Mouse (Mus musculus) limb, embryonic 14.5 days (tissue): ENCODE data around the gene Armt1. TPM values are rescaled to one million over a fixed set of nuclear protein-coding genes. Genes with fewer than 3 reads are reported as not detected.

Experiments
- ATAC-seq: fragments of 200-750 bp; cut with Nextera tagmentation; 2 replicates; pipeline ENCODE4 v1.8.0; 2017; ENCODE audit warnings: low read depth, moderate number of reproducible peaks, moderate TSS enrichment; ENCODE audit not compliant: low FRiP score
- DNase-seq: peaks from one replicate; pipeline ENCODE4 v3.0.0-alpha.2; 2015; ENCODE audit warnings: low spot score
- H3K27ac ChIP-seq: fragments of 300-500 bp; sonication (generic); replicated peaks from 2 replicates; pipeline ENCODE4 v1.5.1; 2014; ENCODE audit warnings: low read depth, mild to moderate bottlenecking, low read length, moderate library complexity, mixed read lengths
- H3K27me3 ChIP-seq: fragments of 300-500 bp; sonication (generic); 2 replicates; pipeline ENCODE4 v1.6.1; 2014; ENCODE audit warnings: low read length, mixed read lengths; ENCODE audit not compliant: control insufficient read depth, insufficient read depth
- H3K36me3 ChIP-seq: fragments of 300-500 bp; sonication (generic); 2 replicates; pipeline ENCODE4 v1.6.1; 2014; ENCODE audit warnings: mild to moderate bottlenecking, low read length, moderate library complexity, mixed read lengths; ENCODE audit not compliant: control insufficient read depth, insufficient read depth
- H3K4me1 ChIP-seq: fragments of 300-500 bp; sonication (generic); 2 replicates; pipeline ENCODE4 v1.6.1; 2014; ENCODE audit warnings: antibody characterized with exemption, low read length, mixed read lengths; ENCODE audit not compliant: control insufficient read depth, insufficient read depth
- H3K4me2 ChIP-seq: fragments of 300-500 bp; sonication (generic); replicated peaks from 2 replicates; pipeline ENCODE4 v1.6.1; 2014; ENCODE audit warnings: low read depth, mild to moderate bottlenecking, low read length, moderate library complexity; ENCODE audit not compliant: severe bottlenecking
- H3K4me3 ChIP-seq: fragments of 300-500 bp; sonication (generic); replicated peaks from 2 replicates; pipeline ENCODE4 v1.5.1; 2014; ENCODE audit warnings: low read length
- H3K9ac ChIP-seq: fragments of 300-500 bp; sonication (generic); 2 replicates; pipeline ENCODE4 v1.6.1; 2014; ENCODE audit warnings: mild to moderate bottlenecking, low read depth, low read length, moderate library complexity; ENCODE audit not compliant: severe bottlenecking
- H3K9me3 ChIP-seq: fragments of 300-500 bp; sonication (generic); 2 replicates; pipeline ENCODE4 v1.6.1; 2016; ENCODE audit warnings: low read length; ENCODE audit not compliant: control insufficient read depth
- POLR2A ChIP-seq: fragments of 200-500 bp; IDR thresholded peaks from 2 replicates; pipeline ENCODE4 v1.8.0; 2012; ENCODE audit warnings: inconsistent platforms, mild to moderate bottlenecking, moderate library complexity, borderline replicate concordance; ENCODE audit not compliant: insufficient read depth, insufficient read length; ENCODE audit errors: extremely low read depth
- WGBS: fragments of 180-500 bp; shearing (Covaris S2); extraction: QIAGEN DNeasy Blood & Tissue Kit; methylation state at CpG from one replicate; pipeline ENCODE4 v1.1.7; 2014; 5-methylcytosine and 5-hydroxymethylcytosine counted together
- polyA plus RNA-seq, 2 experiments: library from polyadenylated mRNA; depleted of rRNA in 1 of 2; stranded (reverse) in 1 of 2; unstranded in 1 of 2; fragments of >200 nt; fragmentation: Nextera tagmentation in 1 of 2; extraction: Ambion mirVana in 1 of 2; gene quantifications; 2 replicates each; pipeline versions ENCODE4 v1.2.1 to v1.2.3; 2012 to 2014

Armt1 gene
- polyA plus RNA-seq, 2 experiments = 17.3 to 22.0 TPM

- no peak overlapping the region for H3K9ac ChIP-seq
- H3K4me3 ChIP-seq = no peak overlapping the region
- DNase-seq (no peak), ATAC-seq (no peak)
- 80% methylated on average over 3 of the region's 3 CpGs for WGBS
- H3K27me3 ChIP-seq = no peaks in the 10 kb centered on the region
- no peak overlapping the region for H3K27ac ChIP-seq
- H3K4me1 ChIP-seq = peaks cover 10% of the 10 kb centered on the region
- H3K4me2 ChIP-seq = no peak overlapping the region
- H3K9me3 ChIP-seq = no peaks in the 10 kb centered on the region
- peaks cover 48% of the 10 kb centered on the region for H3K36me3 ChIP-seq
- no peak for TF ChIP-seq POLR2A
Observed at GRCm38 (mm10) chr10:4435416-4435815, 3.1 kb downstream of the Armt1 start.

DNA sequence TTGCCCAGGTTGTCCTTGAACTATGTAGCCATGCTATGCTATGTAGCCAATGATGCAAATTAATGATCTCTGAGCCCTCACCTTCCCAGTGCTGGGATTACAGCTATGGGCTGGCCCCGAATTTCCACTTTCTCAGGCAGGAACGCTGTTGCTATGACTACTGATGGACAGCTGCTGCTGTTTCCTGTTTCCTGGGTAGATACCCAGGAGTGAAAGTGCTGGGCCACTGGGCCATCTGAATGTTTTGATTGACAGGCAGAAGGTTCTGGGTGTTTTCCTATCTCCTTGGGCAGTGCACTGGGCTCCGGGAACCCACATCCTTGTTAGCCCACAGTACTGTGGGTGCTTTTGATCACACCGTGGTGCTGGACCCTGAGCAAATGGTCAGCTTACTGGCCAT, 24.1 kb downstream of the Armt1 start:
- H3K9ac ChIP-seq = no peak overlapping the region
- ATAC-seq (no peak), DNase-seq (no peak)
- peaks cover 38% of the 10 kb centered on the region for H3K36me3 ChIP-seq
- H3K27ac ChIP-seq = no peak overlapping the region
- H3K4me1 ChIP-seq = no peaks in the 10 kb centered on the region
- 76% methylated on average over 4 of the region's 4 CpGs for WGBS
- no peaks in the 10 kb centered on the region for H3K27me3 ChIP-seq
- no peaks in the 10 kb centered on the region for H3K9me3 ChIP-seq
- TF ChIP-seq POLR2A = no peak
- no peak overlapping the region for H3K4me3 ChIP-seq
- H3K4me2 ChIP-seq = no peak overlapping the region

DNA sequence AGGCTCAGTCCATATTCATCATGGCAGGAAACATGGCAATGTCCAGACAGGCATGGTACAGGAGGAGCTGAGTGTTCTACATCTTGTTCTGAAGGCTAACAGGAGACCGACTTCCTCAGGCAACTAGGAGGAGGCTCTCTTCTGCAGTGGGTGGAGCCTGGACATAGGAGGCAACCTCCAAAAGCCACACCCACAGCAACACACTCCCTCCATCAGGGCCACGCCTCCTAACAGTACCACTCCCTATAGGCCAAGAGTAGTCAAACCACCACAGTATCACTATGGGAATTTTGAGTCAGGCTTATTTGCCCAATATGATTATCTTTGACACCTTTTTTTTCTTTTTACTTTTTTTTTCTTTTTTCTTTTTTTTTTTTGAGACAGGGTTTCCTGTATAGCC, 27.9 kb downstream of the Armt1 start:
- no peak overlapping the region for H3K4me3 ChIP-seq
- WGBS = 100% methylated on average over 2 of the region's 2 CpGs
- H3K4me2 ChIP-seq = no peak overlapping the region
- ATAC-seq (no peak), DNase-seq (no peak)
- no peak overlapping the region for H3K27ac ChIP-seq
- peaks cover 6% of the 10 kb centered on the region for H3K36me3 ChIP-seq
- no peak for TF ChIP-seq POLR2A
- H3K9ac ChIP-seq = no peak overlapping the region
- H3K27me3 ChIP-seq = no peaks in the 10 kb centered on the region
- no peaks in the 10 kb centered on the region for H3K9me3 ChIP-seq
- no peaks in the 10 kb centered on the region for H3K4me1 ChIP-seq

DNA sequence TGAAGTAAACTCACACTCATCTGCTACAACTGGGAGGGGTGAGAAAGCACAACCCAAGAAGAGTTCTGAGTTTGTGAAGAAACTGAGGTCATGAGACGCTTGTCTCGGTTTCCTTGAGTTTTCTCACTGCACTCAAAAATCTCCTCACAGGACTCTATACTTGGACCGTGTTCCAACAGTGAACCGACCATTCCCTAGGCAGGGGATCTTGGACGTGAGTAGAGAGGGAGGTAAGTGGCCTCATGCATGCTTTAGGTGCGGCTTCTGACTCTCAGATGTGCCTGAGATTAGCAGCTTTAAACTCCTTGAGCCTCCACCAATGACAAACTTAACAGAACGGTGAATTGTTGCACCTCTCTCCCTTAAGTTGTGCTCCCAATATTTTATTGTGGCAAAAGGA, 33.5 kb downstream of the Armt1 start:
- ATAC-seq (no peak), DNase-seq (no peak)
- Histone ChIP-seq H3K9me3 (no peaks in the 10 kb centered on the region), H3K36me3 (no peaks in the 10 kb centered on the region), H3K27ac (no peak overlapping the region), H3K4me3 (no peak overlapping the region), H3K4me2 (no peak overlapping the region), H3K4me1 (no peaks in the 10 kb centered on the region), H3K9ac (no peak overlapping the region), H3K27me3 (no peaks in the 10 kb centered on the region)
- TF ChIP-seq POLR2A = no peak
- 59% methylated on average over 7 of the region's 7 CpGs for WGBS

GRCm38 (mm10) chr10:4469406-4469805, 37.1 kb downstream of the Armt1 start:
- no peaks in the 10 kb centered on the region for H3K27me3 ChIP-seq
- ATAC-seq = no peak

GRCm38 (mm10) chr10:4473591-4473993, 41.3 kb downstream of the Armt1 start:
- 56% methylated on average over 11 of the region's 11 CpGs for WGBS
- no peak overlapping the region for H3K27ac ChIP-seq
- no peaks in the 10 kb centered on the region for H3K4me1 ChIP-seq
- H3K36me3 ChIP-seq = no peaks in the 10 kb centered on the region
- H3K4me3 ChIP-seq = no peak overlapping the region
- H3K27me3 ChIP-seq = no peaks in the 10 kb centered on the region
- H3K9me3 ChIP-seq = no peaks in the 10 kb centered on the region
- H3K9ac ChIP-seq = no peak overlapping the region
- no peak overlapping the region for H3K4me2 ChIP-seq
- TF ChIP-seq POLR2A = no peak
- DNase-seq = no peak
- ATAC-seq = no peak

More at GRCm38 (mm10) chr10:4469406-4469805, 37.1 kb downstream of the Armt1 start:
- no peaks in the 10 kb centered on the region for H3K36me3 ChIP-seq
- no peak overlapping the region for H3K9ac ChIP-seq
- H3K4me2 ChIP-seq = no peak overlapping the region
- H3K9me3 ChIP-seq = no peaks in the 10 kb centered on the region
- no peak for TF ChIP-seq POLR2A
- no peak overlapping the region for H3K4me3 ChIP-seq
- no peak for DNase-seq
- no peak overlapping the region for H3K27ac ChIP-seq
- 86% methylated on average over 3 of the region's 3 CpGs for WGBS
- no peaks in the 10 kb centered on the region for H3K4me1 ChIP-seq
